21 mouse cellular contexts compared by ENCODE assay signal in the genomic region with DNA sequence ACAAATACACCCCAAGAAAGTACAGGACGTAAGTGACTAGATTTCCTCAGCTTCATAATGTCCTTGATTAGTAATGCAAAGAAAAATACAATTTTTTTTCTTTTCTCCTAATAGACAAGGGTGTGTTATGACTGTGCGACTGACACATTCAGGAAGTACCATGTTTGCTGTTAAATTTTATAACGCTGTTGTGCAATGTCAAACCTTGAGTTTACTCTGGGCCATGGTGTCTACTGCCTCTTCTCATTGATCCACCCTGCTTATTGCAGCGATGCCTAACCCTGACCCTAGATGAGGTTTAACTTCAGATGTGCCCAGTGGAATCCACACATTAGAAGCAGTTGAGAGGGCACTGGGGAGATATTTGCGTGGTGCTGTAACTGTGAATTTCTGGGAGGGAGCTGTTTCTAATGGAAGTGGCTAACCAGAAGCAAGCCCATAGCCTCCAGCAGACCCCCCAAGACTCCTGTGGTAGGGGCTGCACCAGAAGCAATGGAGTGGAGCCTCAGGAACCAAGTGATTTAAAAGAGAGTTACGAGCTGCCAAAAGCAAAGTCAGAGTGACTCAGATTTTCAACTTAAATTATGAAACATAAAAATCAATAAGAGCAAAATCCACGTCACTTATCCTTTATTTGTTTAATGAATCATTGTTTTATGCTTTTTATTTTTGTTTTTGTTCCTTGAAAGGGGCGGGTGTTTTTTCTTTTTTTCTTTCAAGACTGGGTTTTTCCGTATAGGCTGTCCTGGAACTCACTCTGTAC. TPM values are rescaled to one million over a fixed set of nuclear protein-coding genes. Genes with fewer than 3 reads are reported as not detected.
DNase-seq lines count a peak whose midpoint lies in the region; ATAC-seq and TF ChIP-seq lines count a peak whose summit lies in the region.
"Had no signal": no experiment of that assay in that cellular context is flagged by ENCODE, and none has a peak within 500 bp of the region (broad histone marks: within the 10 kb centered on the region; RNA-seq: fewer than 3 reads in every experiment).

No protein-coding gene starts in this region.

- no peaks in the 10 kb centered on the region for H3K36me3 ChIP-seq in liver, embryonic 14.5 days (replicated peaks; ENCODE audit: control insufficient read depth, insufficient read depth, low read depth)
- H3K36me3 ChIP-seq in stomach, embryonic 15.5 days = no peaks in the 10 kb centered on the region
- H3K36me3 ChIP-seq: embryonic facial prominence, embryonic 12.5 days; G1E; hindbrain, embryonic 12.5 days; lung, embryonic 15.5 days had no signal

- H3K27ac ChIP-seq in liver, embryonic 14.5 days = no peak overlapping the region
- H3K27ac ChIP-seq in stomach, embryonic 15.5 days = no peak overlapping the region
- H3K27ac ChIP-seq: embryonic facial prominence, embryonic 12.5 days; heart, adult 2 months; hindbrain, embryonic 12.5 days; layer of hippocampus, adult 2 months; lung, embryonic 15.5 days had no signal

- H3K9me3 ChIP-seq in liver, embryonic 14.5 days (ENCODE audit: control insufficient read depth, low read length) = no peaks in the 10 kb centered on the region
- H3K9me3 ChIP-seq in stomach, embryonic 15.5 days = no peaks in the 10 kb centered on the region
- H3K9me3 ChIP-seq: embryonic facial prominence, embryonic 12.5 days; G1E; hindbrain, embryonic 12.5 days; lung, embryonic 15.5 days; megakaryocyte, embryonic 14.5 days had no signal

- peaks cover 0 to 6% of the 10 kb centered on the region in 2 experiments; a peak in 2 of 4 replicates for H3K4me1 ChIP-seq in liver, embryonic 14.5 days (replicated peaks; ENCODE audit: control insufficient read depth in 2 of 2, insufficient read depth in 2 of 2, low read length in 1 of 2)
- H3K4me1 ChIP-seq in stomach, embryonic 15.5 days = no peaks in the 10 kb centered on the region
- H3K4me1 ChIP-seq: hindbrain, embryonic 12.5 days had no signal

- no peak overlapping the region for H3K9ac ChIP-seq in liver, embryonic 14.5 days (replicated peaks)
- H3K9ac ChIP-seq in stomach, embryonic 15.5 days = no peak overlapping the region
- H3K9ac ChIP-seq: embryonic facial prominence, embryonic 12.5 days; hindbrain, embryonic 12.5 days; lung, embryonic 15.5 days had no signal

- DNase-seq in adrenal gland, postnatal 14 days = peak; percentile 26
- DNase-seq in adrenal gland, postnatal 36 days = no peak
- DNase-seq in liver, embryonic 14.5 days (ENCODE audit: low read depth in 3 of 3, low spot score in 3 of 3) = no peak
- DNase-seq in c-Kit-positive CD71-positive TER-119-positive erythroid progenitor cells, embryonic 14.5 days (ENCODE audit: low spot score) = no peak
- DNase-seq in thymus, postnatal 25 days = no peak
- no peak for DNase-seq in urinary bladder, adult 18-20 months (ENCODE audit: low spot score in 2 of 2)
- DNase-seq: adrenal gland, postnatal 10 days; cerebellum, adult 2 months; heart, adult 2 months; kidney, postnatal 10 days; thymus, postnatal 14 days had no signal

- TF ChIP-seq EP300 in liver, embryonic 14.5 days (IDR thresholded peaks at IDR 0.05; ENCODE audit: low read depth) = no peak

- TF ChIP-seq CTCF in liver, embryonic 14.5 days (IDR thresholded peaks at IDR 0.05; ENCODE audit: low read depth) = no peak

- 56% methylated on average over 9 of the region's 9 CpGs for whole genome bisulfite sequencing in liver, embryonic 14.5 days (ENCODE audit: insufficient replicate concordance)
- WGBS in stomach, embryonic 15.5 days = 80% methylated on average over 9 of the region's 9 CpGs

- no peak overlapping the region for H3K4me2 ChIP-seq in liver, embryonic 14.5 days (ENCODE audit: low read depth)
- H3K4me2 ChIP-seq in stomach, embryonic 15.5 days = no peak overlapping the region
- H3K4me2 ChIP-seq: embryonic facial prominence, embryonic 12.5 days; hindbrain, embryonic 12.5 days; lung, embryonic 15.5 days had no signal

- peak; percentile 75 for ATAC-seq in activated CD4-positive, CD25-positive, alpha-beta regulatory T cell, adult 4 months
- ATAC-seq in liver, embryonic 14.5 days (ENCODE audit: insufficient read depth) = peak; percentile 26; the same call in 1 of the 2 replicates
- peak; percentile 35; the same call in 1 of the 2 replicates for ATAC-seq in stomach, embryonic 15.5 days (ENCODE audit: insufficient read depth, low FRiP score, low read depth)
- ATAC-seq: forebrain, embryonic 16.5 days; midbrain, embryonic 16.5 days had no signal

- no peak overlapping the region for H3K4me3 ChIP-seq in liver, embryonic 14.5 days (ENCODE audit: insufficient read depth in 1 of 2, low read depth in 2 of 2, low read length in 2 of 2)
- H3K4me3 ChIP-seq in stomach, embryonic 15.5 days (replicated peaks) = no peak overlapping the region
- H3K4me3 ChIP-seq: embryonic facial prominence, embryonic 12.5 days; heart, adult 2 months; hindbrain, embryonic 12.5 days; layer of hippocampus, adult 2 months; lung, embryonic 15.5 days; megakaryocyte, embryonic 14.5 days had no signal

- H3K27me3 ChIP-seq in liver, embryonic 14.5 days (ENCODE audit: control insufficient read depth, insufficient read depth, low read length) = no peaks in the 10 kb centered on the region
- no peaks in the 10 kb centered on the region for H3K27me3 ChIP-seq in stomach, embryonic 15.5 days (replicated peaks)
- H3K27me3 ChIP-seq: embryonic facial prominence, embryonic 12.5 days; hindbrain, embryonic 12.5 days; lung, embryonic 15.5 days had no signal

RNA-seq across cellular contexts. Expression of a gene that starts 51.3 kb away (rescaled TPM):
- 112 and 113 TPM in 2 replicates for total RNA-seq in adrenal gland, postnatal 14 days (2021)
- 100 to 1,000 TPM in 1 of 2 experiments, 10 to 100 TPM in 1; 77.1 to 100 TPM for total RNA-seq in adrenal gland, postnatal 36 days (2021)
- polyA plus RNA-seq in activated CD4-positive, CD25-positive, alpha-beta regulatory T cell, adult 4 months (2017; shearing (Covaris generic)) = 10 to 100 TPM; 26.0 to 35.2 TPM
- 6.5 and 8.3 TPM in 2 replicates for polyA plus RNA-seq in liver, embryonic 14.5 days (2012; rRNA removed)
- polyA plus RNA-seq in liver, embryonic 14.5 days (2014; fragmentation: Nextera tagmentation; extraction: Ambion mirVana) = 9.5 and 10.3 TPM in 2 replicates
- 35.3 and 36.3 TPM in 2 replicates for polyA plus RNA-seq in stomach, embryonic 15.5 days (2015; fragmentation: Nextera tagmentation; extraction: Ambion mirVana)
- polyA plus RNA-seq: G1E had no signal
